Comparison of ENCODE assay signal across 11 mouse cellular contexts in genomic region chr16:93935009-93935408, GRCm38 (mm10). TPM values are rescaled to one million over a fixed set of nuclear protein-coding genes. Genes with fewer than 3 reads are reported as not detected.
DNase-seq lines count a peak whose midpoint lies in the region; ATAC-seq and TF ChIP-seq lines count a peak whose summit lies in the region.
"Had no signal": no experiment of that assay in that cellular context is flagged by ENCODE, and none has a peak within 500 bp of the region (broad histone marks: within the 10 kb centered on the region; RNA-seq: fewer than 3 reads in every experiment).

No protein-coding gene starts in this region.

- H3K9me3 ChIP-seq in kidney, embryonic 16.5 days (ENCODE audit: low read length): no peaks in the 10 kb centered on the region
- no peaks in the 10 kb centered on the region for H3K9me3 ChIP-seq in CH12.LX (replicated peaks; ENCODE audit: low read length)
- H3K9me3 ChIP-seq: hindbrain, embryonic 15.5 days had no signal

- no peaks in the 10 kb centered on the region for H3K36me3 ChIP-seq in kidney, embryonic 16.5 days (ENCODE audit: insufficient read depth, low read length)
- no peaks in the 10 kb centered on the region for H3K36me3 ChIP-seq in CH12.LX (replicated peaks in 1 of 2; ENCODE audit: control insufficient read depth in 1 of 2, insufficient read depth in 1 of 2, low read length in 1 of 2)
- H3K36me3 ChIP-seq: hindbrain, embryonic 15.5 days had no signal

- in situ Hi-C loops in CH12.LX (cut with MboI; ENCODE audit: low pct_ligation_motif_present, low pct_unique_long_range_greater_than_20kb, low sequenced_read_pairs): no loop called here

- H3K79me2 ChIP-seq in CH12.LX (replicated peaks; ENCODE audit: control insufficient read depth, extremely low read depth, insufficient read depth, poor library complexity, severe bottlenecking): no peaks in the 10 kb centered on the region

- TF ChIP-seq EP300 in CH12.LX (IDR thresholded peaks at IDR 0.05; ENCODE audit: low read length): no peak

- peaks cover 40% of the 10 kb centered on the region for H3K27me3 ChIP-seq in kidney, embryonic 16.5 days (ENCODE audit: insufficient read depth, low read length)
- H3K27me3 ChIP-seq in CH12.LX (replicated peaks): no peaks in the 10 kb centered on the region
- H3K27me3 ChIP-seq: Patski had no signal

- TF ChIP-seq RAD21 in CH12.LX (IDR thresholded peaks at IDR 0.05; ENCODE audit: low read depth, low read length): no peak

- H3K4me1 ChIP-seq in kidney, embryonic 16.5 days (ENCODE audit: insufficient read depth, low read length): no peaks in the 10 kb centered on the region
- peaks cover 14 to 55% of the 10 kb centered on the region in 2 experiments for H3K4me1 ChIP-seq in CH12.LX (ENCODE audit: control insufficient read depth in 1 of 2, insufficient read depth in 2 of 2)

- no peak for TF ChIP-seq POLR2A in CH12.LX (IDR thresholded peaks at IDR 0.05; ENCODE audit: low read depth, low read length)

- WGBS in kidney, embryonic 16.5 days: 24% methylated on average over 7 of the region's 7 CpGs

- dilution Hi-C loops in CH12.LX (cut with MboI; ENCODE audit: extremely low pct_ligation_motif_present, extremely low pct_unique_long_range_greater_than_20kb, low sequenced_read_pairs): no loop called here

- no peak for ATAC-seq in kidney, embryonic 16.5 days (ENCODE audit: low FRiP score, low TSS enrichment)
- ATAC-seq in common myeloid progenitor, adult 5-6 weeks (replicated peaks; ENCODE audit: low read depth, poor library complexity, severe bottlenecking): peak; percentile 57
- peak; percentile 65 for ATAC-seq in megakaryocyte-erythroid progenitor cell, adult 5-6 weeks (replicated peaks; ENCODE audit: low FRiP score, low TSS enrichment, poor library complexity, severe bottlenecking)
- ATAC-seq: Patski had no signal

- H3K27ac ChIP-seq in kidney, embryonic 16.5 days (ENCODE audit: low read length): no peak overlapping the region
- no peak overlapping the region for H3K27ac ChIP-seq in CH12.LX (ENCODE audit: insufficient read depth, low read depth)
- H3K27ac ChIP-seq: hindbrain, embryonic 15.5 days; liver, embryonic 14.5 days had no signal

- H3K4me2 ChIP-seq in kidney, embryonic 16.5 days (replicated peaks; ENCODE audit: low read depth, low read length): peak overlapping the region; percentile 5
- no peak overlapping the region for H3K4me2 ChIP-seq in CH12.LX (ENCODE audit: insufficient read depth, low read depth, poor library complexity, severe bottlenecking)
- H3K4me2 ChIP-seq: hindbrain, embryonic 15.5 days had no signal

- H3K9ac ChIP-seq in kidney, embryonic 16.5 days (replicated peaks; ENCODE audit: low read length): no peak overlapping the region
- no peak overlapping the region for H3K9ac ChIP-seq in CH12.LX (ENCODE audit: insufficient read depth, low read depth)
- H3K9ac ChIP-seq: hindbrain, embryonic 15.5 days; liver, embryonic 14.5 days had no signal

- TF ChIP-seq CTCF in CH12.LX (conservative IDR thresholded peaks at IDR 0.05 in 1 of 2, IDR thresholded peaks at IDR 0.05 in 1 of 2; ENCODE audit: low read depth in 2 of 2, low read length in 2 of 2): no peak

- DNase-seq in kidney, adult 18-20 months: no peak
- peak; percentile 76 for DNase-seq in CH12.LX (ENCODE audit: extremely low read depth)
- no peak for DNase-seq in urinary bladder, postnatal 4 days (ENCODE audit: low spot score in 2 of 2)
- no peak for DNase-seq in cerebellum, adult 8-10 months

- no peak overlapping the region for H3K4me3 ChIP-seq in kidney, embryonic 16.5 days (ENCODE audit: low read length)
- no peak overlapping the region for H3K4me3 ChIP-seq in CH12.LX (replicated peaks in 1 of 3; ENCODE audit: low read depth in 2 of 3, low read length in 2 of 3, poor library complexity in 1 of 3)
- H3K4me3 ChIP-seq: hindbrain, embryonic 15.5 days; myocyte had no signal

TF ChIP-seq in CH12.LX, 34 proteins besides CTCF, POLR2A, EP300 and RAD21:
- TF ChIP-seq SIN3A (IDR thresholded peaks at IDR 0.05; ENCODE audit: low read length): no peak
- TF ChIP-seq ZNF384 (IDR thresholded peaks at IDR 0.05; ENCODE audit: low read depth, low read length): peak; percentile 97
- peak; percentile 61 for TF ChIP-seq BHLHE40 (IDR thresholded peaks at IDR 0.05; ENCODE audit: low read depth, low read length)
- TF ChIP-seq CHD2 (IDR thresholded peaks at IDR 0.05; ENCODE audit: low read length): peak; percentile 58; the same call in 1 of the 2 replicates
- TF ChIP-seq ETS1 (conservative IDR thresholded peaks at IDR 0.05; ENCODE audit: low read depth, low read length): no peak
- TF ChIP-seq TCF12 (IDR thresholded peaks at IDR 0.05; ENCODE audit: low read depth, low read length): 0 out of 2 replicates have a peak, but pooled peaks have one; percentile 1
- TF ChIP-seq ELF1 (IDR thresholded peaks at IDR 0.05; ENCODE audit: low read depth, low read length): no peak

RNA-seq across cellular contexts. Expression of gene Chaf1b, which starts 51.3 kb away (rescaled TPM):
- polyA plus RNA-seq in kidney, embryonic 16.5 days (2015; fragmentation: Nextera tagmentation; extraction: Ambion mirVana): 70.3 and 72.1 TPM in 2 replicates
- total RNA-seq in CH12.LX (2012; rRNA removed) (46.7 and 58.6 TPM in 2 replicates), CH12.LX (2014; rRNA removed) (74.8 and 76.2 TPM in 2 replicates)
- polyA plus RNA-seq in CH12.LX (2012; ENCODE audit: insufficient read length, low read depth): 82.0 and 84.0 TPM in 2 replicates
- total RNA-seq in common myeloid progenitor, adult 5-6 weeks (2017): 68.7 and 85.7 TPM in 2 replicates
- 79.5 and 94.4 TPM in 2 replicates for total RNA-seq in megakaryocyte-erythroid progenitor cell, adult 5-6 weeks (2014; fragmentation: Nextera tagmentation)
- 80.8 and 86.6 TPM in 2 replicates for total RNA-seq in megakaryocyte-erythroid progenitor cell, adult 5-6 weeks (2017)
